Mouse (Mus musculus): Measurements from ENCODE around the gene Zfp760.
"Not testable (repeated sequence)": the region's sequence is repeated elsewhere in the genome, so short reads cannot be mapped to it uniquely, and the experiment has no call there.

The Zfp760 gene

DNA sequence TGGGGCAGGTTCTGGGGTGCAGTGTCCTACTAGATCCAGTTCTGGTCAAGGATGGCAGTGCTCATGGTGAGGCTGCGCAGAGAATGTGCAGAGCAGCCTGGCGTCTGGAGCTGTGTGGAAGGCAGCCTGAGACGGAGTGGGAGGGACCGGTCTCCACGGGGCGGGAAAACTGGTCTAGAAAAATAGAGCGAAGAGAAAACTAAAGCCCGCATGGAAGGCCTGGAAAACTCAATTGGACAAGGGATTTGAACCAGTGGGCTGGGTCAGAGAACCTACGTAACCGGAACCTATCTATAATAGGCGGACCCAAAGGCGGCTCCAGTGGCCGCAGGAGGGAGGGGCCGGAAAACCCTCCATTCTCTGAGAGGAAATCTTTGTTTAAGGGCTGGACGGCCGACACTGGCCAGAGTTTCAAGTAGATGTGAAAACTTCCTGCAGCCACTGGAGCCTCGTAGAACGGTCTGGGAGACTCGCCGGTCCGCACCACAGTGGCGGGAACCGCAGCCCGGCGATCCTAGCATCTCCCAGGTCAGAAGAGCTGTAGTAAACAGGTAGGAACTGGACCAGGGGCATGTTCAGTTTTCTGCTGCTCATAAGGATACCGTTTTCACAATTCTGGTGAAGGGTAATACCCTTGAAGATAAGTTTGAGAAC lies at the start of gene Zfp760:
Gene Zfp760 (plus strand): TSS at position 399 of the 654 bp plus-strand sequence.
- DNase-seq (ENCODE audit: low spot score): peak; percentile 61

DNA sequence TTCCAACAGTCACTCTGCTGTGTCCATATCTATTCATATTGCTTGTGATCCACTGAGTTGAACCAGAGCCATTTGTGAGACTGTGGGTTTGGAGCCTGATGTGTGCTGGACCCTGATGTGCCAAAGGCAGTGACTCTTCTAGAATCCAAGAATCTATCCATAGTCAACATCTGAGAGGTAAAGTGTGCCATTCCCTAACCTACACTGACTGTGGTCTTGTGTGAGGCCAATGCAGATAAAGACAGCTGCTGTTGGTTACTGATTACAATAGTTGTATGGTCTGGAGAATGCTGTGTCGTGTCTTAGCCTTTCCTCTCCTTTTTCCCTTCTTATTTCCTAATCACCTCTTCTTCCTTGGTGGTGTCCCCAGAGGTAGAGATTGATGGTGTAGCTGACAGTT lies 28.7 kb upstream of the Zfp760 start:
- DNase-seq (ENCODE audit: low spot score): not testable (repeated sequence)

- peak; percentile 59 for DNase-seq (ENCODE audit: low spot score)
Observed at GRCm38 (mm10) chr17:21679273-21680018, 28.1 kb upstream of the Zfp760 start.

DNA sequence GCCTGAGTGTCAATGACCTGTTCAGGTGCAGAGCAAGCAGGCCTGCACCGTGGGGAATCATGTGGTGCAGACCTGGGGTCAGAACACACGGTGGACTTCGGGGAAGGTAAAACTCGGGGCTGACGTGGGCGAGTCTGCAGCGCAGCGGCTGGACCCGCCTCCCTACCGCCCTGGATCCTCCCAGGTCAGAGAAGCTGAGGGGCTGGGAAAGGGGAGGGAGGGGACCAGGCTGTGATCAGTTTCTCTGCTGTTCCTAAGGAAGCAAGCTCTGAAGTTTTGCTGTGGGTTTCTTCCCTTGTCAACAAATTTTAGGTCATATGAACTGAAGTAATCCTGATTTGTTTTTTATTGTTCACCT lies 27.5 kb upstream of the Zfp760 start:
- DNase-seq (ENCODE audit: low spot score): not testable (repeated sequence)

GRCm38 (mm10) chr17:21691560-21691959 lies 16.0 kb upstream of the Zfp760 start, which contains the start of gene Gm10226:
TSS of gene Gm10226 (plus strand) at chr17:21691860.
- no peak for DNase-seq (ENCODE audit: low spot score)

GRCm38 (mm10) chr17:21693342-21693741 lies 14.2 kb upstream of the Zfp760 start:
- no peak for DNase-seq (ENCODE audit: low spot score)

DNA sequence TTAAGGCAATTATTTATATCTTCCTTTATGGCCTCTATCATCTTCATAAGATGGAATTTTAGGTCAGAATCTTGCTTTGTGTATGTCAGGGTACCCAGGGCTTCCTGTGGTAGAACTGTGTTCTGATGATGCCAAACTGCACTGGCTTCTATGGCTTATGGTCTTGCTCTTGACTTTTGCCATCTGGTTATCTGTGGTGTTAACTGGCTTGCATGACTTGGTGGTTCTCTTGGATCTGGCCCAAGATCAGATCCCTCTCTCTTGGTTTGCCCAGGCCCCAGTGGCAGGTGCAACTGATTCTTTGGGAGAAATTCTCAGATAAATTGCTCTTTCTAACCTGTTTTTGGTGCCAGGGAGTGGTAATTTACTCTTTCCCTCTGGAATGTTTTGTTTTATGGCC lies 11.5 kb upstream of the Zfp760 start:
- DNase-seq (ENCODE audit: low spot score): no peak

GRCm38 (mm10) chr17:21702281-21703240 lies 5.0 kb upstream of the Zfp760 start:
- no peak for DNase-seq (ENCODE audit: low spot score)

DNA sequence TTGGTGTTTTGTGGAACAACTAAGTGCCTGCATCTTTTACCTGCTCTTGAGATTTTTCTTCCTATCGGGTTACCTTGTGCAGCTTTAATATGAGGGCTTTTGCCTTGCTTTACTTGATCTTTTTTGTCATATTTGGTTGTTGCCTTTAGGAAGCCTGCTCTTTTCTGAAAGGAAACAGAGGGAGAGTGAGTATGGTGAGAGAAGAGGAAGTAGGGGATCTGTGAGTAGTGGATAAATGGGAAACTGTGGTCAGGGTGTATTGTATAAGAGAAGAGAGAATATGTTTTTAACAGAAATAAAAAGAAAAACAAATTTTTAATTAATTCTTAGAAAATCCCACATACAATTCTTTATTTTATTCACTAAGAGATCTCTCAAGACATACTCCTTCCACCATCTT lies 4.1 kb upstream of the Zfp760 start:
- DNase-seq (ENCODE audit: low spot score): no peak

DNA sequence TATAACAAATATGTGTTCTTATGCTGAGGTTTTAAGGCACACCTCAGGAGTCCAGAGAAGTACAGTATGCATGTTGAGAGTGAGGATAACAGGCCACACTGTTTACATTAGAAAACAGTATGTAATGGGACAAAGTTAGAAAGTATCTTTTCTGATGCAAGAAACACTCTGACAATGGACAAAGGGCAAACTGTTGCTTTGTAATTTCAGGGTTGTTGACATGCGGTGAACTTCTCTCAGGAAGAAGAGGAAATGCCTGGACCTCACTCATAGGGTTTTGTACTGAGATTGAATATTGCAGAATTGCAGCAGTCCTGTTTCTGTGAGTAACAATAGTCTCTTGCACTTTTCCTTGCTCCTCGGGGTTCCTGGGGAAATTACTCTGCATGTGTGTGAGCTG lies 860 bp downstream of the Zfp760 start:
- DNase-seq (ENCODE audit: low spot score): no peak

DNA sequence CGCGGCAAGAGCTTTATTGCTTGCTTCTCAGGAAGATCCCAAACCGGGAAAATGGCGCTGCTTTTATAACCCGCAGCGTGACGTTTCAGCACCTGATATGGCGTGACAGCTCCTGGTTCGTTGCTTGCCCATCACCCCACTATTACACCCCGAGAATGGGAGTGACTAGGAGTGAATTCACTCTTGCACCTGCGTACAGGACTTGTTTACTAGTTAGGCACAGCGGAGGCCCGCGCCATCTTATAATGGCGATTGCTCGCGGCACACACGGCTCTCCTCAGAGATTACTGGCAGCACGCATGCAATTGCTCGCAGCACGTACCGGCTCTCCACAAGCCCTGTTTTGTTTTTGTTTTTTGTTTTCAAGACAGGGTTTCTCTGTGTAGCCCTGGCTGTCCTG lies 23.0 kb downstream of the Zfp760 start, which contains the start of gene Zfp229:
Gene Zfp229 (plus strand): TSS at position 301 of the 400 bp plus-strand sequence.
- DNase-seq (ENCODE audit: low spot score): not testable (repeated sequence)

DNA sequence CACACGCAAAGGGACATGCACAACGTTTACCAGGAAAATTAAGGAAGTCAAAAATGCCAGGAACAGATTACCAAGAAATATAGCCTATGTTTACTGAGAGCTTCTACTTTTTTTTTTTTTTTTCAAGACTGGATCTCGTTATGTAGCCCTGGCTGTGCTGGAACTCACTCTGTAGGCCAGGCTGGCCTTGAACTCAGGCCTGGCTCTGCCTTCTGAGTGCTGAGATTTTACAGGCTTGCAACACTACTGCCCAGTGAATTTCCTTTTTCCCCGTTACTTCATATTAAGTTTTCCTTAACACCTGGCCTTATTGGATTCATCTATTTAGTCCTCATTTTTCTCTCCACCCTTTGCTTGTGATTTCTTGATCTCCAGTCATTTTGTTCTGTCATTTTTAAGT lies 25.5 kb downstream of the Zfp760 start:
- DNase-seq (ENCODE audit: low spot score): no peak

DNA sequence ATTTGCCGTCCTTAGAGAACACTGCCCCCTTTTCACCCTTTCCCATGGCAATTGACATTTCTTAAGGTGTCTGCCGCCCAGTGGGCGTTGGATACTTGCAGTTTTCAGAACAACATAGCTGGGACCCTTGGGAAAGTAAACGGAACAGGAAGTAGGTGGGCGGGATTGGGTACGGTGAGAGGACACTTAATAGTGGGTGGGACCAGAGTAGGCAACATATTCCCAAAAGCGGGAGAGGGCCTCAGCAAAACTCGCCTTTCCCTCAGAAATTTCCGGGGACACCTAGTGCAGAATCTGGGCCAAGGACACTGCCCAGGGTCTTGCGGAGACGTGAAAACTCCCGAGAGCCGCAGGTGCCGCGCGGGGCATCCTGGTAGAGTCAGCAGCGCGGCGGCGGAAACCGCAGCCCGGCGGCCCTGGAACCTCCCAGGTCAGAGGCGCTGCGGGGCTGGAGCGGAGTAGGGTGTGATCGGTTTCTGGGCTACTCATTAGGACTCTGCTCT lies 26.0 kb downstream of the Zfp760 start:
- peak; percentile 56 for DNase-seq (ENCODE audit: low spot score)

- DNase-seq (ENCODE audit: low spot score): no peak
Observed at GRCm38 (mm10) chr17:21752791-21753190, 45.2 kb downstream of the Zfp760 start.

GRCm38 (mm10) chr17:21753342-21754208 lies 46.0 kb downstream of the Zfp760 start:
- no peak for DNase-seq (ENCODE audit: low spot score)

GRCm38 (mm10) chr17:21770336-21770735 lies 62.8 kb downstream of the Zfp760 start:
- no peak for DNase-seq (ENCODE audit: low spot score)

Data from ovary, postnatal 10 days (tissue).